Mouse (Mus musculus) liver, embryonic 12.5 days (tissue): ENCODE results near the gene Nudt4. TPM values are rescaled to one million over a fixed set of nuclear protein-coding genes. Genes with fewer than 3 reads are reported as not detected.

Source experiments
- ATAC-seq: fragments of 200-750 bp; cut with Nextera tagmentation; 2 replicates; pipeline ENCODE4 v1.8.0; 2017; ENCODE audit warnings: moderate number of reproducible peaks, mild to moderate bottlenecking, moderate library complexity
- H3K27ac ChIP-seq: fragments of 300-500 bp; sonication (generic); 2 replicates; pipeline ENCODE4 v1.5.1; 2016; ENCODE audit warnings: mild to moderate bottlenecking
- H3K27me3 ChIP-seq: fragments of 300-500 bp; sonication (generic); replicated peaks from 2 replicates; pipeline ENCODE4 v1.6.1; 2016; ENCODE audit warnings: mild to moderate bottlenecking, moderate library complexity
- H3K36me3 ChIP-seq: fragments of 300-500 bp; sonication (generic); 2 replicates; pipeline ENCODE4 v1.6.1; 2016; ENCODE audit warnings: mild to moderate bottlenecking, moderate library complexity
- H3K4me1 ChIP-seq: fragments of 300-500 bp; sonication (generic); 2 replicates; pipeline ENCODE4 v1.6.1; 2016
- H3K4me2 ChIP-seq: fragments of 300-500 bp; sonication (generic); 2 replicates; pipeline ENCODE4 v1.6.1; 2016; ENCODE audit warnings: mild to moderate bottlenecking, moderate library complexity
- H3K4me3 ChIP-seq: fragments of 300-500 bp; sonication (generic); 2 replicates; pipeline ENCODE4 v1.5.1; 2016; ENCODE audit warnings: mild to moderate bottlenecking, moderate library complexity
- H3K9ac ChIP-seq: fragments of 300-500 bp; sonication (generic); 2 replicates; pipeline ENCODE4 v1.6.1; 2016; ENCODE audit warnings: mild to moderate bottlenecking, moderate library complexity
- H3K9me3 ChIP-seq: fragments of 300-500 bp; sonication (generic); replicated peaks from 2 replicates; pipeline ENCODE4 v1.6.1; 2016; ENCODE audit warnings: mild to moderate bottlenecking, moderate library complexity
- WGBS: fragments of 180-500 bp; shearing (Covaris S2); methylation state at CpG from one replicate; pipeline ENCODE4 v1.1.7; 2016; ENCODE audit not compliant: insufficient replicate concordance; 5-methylcytosine and 5-hydroxymethylcytosine counted together
- polyA plus RNA-seq: library from polyadenylated mRNA; unstranded; fragments of >200 nt; fragmentation: Nextera tagmentation; extraction: Ambion mirVana; gene quantifications from 2 replicates; pipeline ENCODE4 v1.2.1, GENCODE M21; 2016

The Nudt4 gene
- polyA plus RNA-seq, 1 experiment from 2014 or later, result 130 TPM

DNA sequence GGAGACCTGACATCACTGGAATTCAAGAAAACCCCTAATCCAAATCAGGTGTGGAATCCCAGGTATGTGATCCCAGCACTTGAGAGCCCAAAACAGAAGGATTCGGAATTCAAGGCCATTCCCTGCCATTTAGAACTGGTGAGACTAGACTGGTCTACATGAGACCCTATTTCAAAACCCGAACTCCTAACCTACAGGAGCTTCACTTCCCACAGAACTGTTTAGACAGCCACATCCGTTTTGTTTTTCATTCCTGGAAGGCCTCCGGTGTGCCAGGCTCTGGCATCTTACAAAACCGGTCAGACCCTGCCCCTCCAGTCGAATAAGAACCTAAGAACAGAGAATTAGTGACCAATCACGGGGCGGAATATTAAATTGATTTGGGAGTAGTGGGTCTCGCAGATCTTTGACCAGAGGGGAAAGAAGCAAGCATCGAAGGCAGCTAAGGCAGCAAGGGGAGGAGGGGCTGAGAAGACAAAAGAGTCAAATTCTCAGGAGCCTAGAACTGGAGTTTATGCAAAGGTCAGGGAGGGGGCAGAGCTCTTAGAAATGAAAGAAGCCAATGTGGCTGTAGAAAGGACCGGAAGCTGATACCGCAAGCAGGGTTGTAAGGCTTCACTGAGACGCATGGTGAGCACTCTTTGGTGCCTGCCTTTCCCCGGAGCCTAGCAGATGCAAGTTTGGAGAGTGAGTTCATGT, 1.4 kb upstream of the Nudt4 start:
- H3K27me3 ChIP-seq, result no peaks in the 10 kb centered on the region
- no peak for ATAC-seq
- H3K4me1 ChIP-seq, result peaks cover 72% of the 10 kb centered on the region
- H3K9me3 ChIP-seq, result no peaks in the 10 kb centered on the region
- H3K27ac ChIP-seq, result peak overlapping the region; percentile 67
- H3K4me2 ChIP-seq, result peak overlapping the region; percentile 80
- WGBS, result 24% methylated on average over 14 of the region's 14 CpGs
- H3K9ac ChIP-seq, result peak overlapping the region; percentile 51
- H3K4me3 ChIP-seq, result peak overlapping the region; percentile 4
- peaks cover 19% of the 10 kb centered on the region for H3K36me3 ChIP-seq

DNA sequence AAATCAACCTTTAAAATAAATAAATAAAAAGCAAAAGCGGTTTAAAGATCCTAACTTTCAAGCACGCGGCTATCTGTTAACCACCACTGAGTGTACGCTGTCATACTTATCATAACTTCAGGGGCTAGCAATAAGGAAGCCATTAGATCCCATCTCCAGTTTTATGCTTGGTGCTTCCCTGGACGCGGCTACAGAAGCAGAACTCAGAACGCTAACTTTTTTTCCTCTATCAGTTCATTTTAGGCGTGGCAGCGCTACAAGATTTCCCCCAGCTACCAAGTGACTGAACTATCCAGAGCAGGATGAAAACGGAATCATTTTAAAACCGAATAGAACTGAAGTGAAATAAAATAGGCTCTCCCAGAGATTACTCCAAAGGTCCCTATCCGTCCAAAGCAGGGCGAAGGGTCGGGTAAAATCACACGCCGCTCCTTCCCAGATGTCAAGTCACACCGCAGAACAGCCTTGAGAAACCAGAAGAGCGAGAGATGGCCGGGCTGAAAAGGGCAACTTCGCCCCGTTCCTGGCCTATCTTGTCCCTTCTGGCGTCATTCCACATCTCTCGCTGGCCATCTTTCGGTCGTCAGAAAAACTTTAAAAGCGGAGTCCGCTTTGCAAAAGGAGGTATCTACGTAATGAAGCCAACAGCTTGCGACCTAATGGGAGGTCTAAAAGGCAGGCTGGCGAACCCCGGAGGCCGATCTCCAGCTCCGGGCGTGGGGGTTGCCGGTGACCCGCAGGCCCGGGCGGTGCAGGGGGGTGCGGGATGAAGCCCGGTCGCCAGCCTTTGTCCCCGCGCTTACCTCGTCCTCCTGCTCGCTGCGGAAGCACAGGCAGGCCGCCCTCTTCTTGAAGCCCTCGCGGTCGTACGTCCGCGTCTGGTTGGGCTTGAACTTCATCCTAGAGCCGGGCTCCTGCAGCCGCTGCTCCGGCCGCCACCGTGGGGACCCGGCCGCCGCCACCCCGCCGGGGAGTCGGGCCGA, 796 bp downstream of the Nudt4 start:
- Histone ChIP-seq H3K4me1 (peaks cover 80% of the 10 kb centered on the region), H3K4me2 (peak overlapping the region; percentile 80), H3K9ac (peak overlapping the region; percentile 97), H3K4me3 (peak overlapping the region; percentile 93), H3K27me3 (no peaks in the 10 kb centered on the region), H3K36me3 (peaks cover 40% of the 10 kb centered on the region), H3K9me3 (no peaks in the 10 kb centered on the region), H3K27ac (peak overlapping the region; percentile 90)
- under 1% methylated on average over 65 of the region's 65 CpGs for WGBS
- peak; percentile 38 for ATAC-seq

DNA sequence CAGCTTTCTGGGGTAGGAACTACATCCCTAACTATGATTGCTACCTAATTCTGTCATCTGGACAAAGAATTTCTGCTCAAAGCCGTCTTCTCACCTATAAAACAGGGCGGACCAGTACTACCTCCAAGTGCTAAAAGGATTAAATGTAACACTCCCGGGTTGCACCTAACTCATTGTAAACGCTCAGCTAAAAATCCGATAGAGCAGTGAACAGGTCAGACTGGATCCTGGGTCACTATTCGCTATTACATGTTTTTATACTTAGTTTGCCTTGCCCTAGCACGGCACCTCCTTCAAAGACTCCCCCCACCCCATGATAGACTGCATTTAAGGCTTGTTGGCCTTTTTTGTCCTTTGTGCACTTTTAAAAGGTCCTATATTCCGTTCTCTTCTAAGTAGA, 1.6 kb downstream of the Nudt4 start:
- H3K4me3 ChIP-seq, result peak overlapping the region; percentile 93
- WGBS, result 15% methylated on average over 8 of the region's 8 CpGs
- no peaks in the 10 kb centered on the region for H3K9me3 ChIP-seq
- H3K27me3 ChIP-seq, result no peaks in the 10 kb centered on the region
- peak overlapping the region; percentile 90 for H3K27ac ChIP-seq
- peak overlapping the region; percentile 97 for H3K9ac ChIP-seq
- H3K4me1 ChIP-seq, result peaks cover 80% of the 10 kb centered on the region
- H3K4me2 ChIP-seq, result peak overlapping the region; percentile 80
- peaks cover 48% of the 10 kb centered on the region for H3K36me3 ChIP-seq
- ATAC-seq, result no peak

DNA sequence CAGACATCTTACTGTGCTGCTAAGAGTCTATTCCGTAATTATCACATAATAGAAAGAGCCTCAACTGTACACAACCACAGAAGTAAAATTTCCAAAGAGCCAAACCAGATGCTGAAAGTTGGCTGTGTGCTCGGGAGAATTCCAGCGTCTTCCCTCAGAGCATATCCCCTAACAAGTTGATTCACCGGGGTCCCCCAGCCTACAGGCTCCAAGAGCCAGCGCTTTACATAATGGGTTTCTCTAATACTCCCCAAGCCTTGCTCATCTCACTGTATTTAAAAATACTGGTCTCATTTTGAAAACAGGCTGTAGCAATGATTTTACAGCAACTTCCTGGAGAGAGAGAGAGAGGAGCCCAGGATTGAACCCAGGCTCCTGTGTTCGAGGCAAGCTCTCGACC, 2.3 kb downstream of the Nudt4 start:
- Histone ChIP-seq H3K9ac (peak overlapping the region; percentile 97), H3K4me1 (peaks cover 78% of the 10 kb centered on the region), H3K4me3 (peak overlapping the region; percentile 93), H3K36me3 (peaks cover 56% of the 10 kb centered on the region), H3K4me2 (peak overlapping the region; percentile 80), H3K27ac (peak overlapping the region; percentile 90; the same call in 1 of the 2 replicates), H3K27me3 (no peaks in the 10 kb centered on the region), H3K9me3 (no peaks in the 10 kb centered on the region)
- 63% methylated on average over 7 of the region's 7 CpGs for WGBS
- ATAC-seq, result no peak

DNA sequence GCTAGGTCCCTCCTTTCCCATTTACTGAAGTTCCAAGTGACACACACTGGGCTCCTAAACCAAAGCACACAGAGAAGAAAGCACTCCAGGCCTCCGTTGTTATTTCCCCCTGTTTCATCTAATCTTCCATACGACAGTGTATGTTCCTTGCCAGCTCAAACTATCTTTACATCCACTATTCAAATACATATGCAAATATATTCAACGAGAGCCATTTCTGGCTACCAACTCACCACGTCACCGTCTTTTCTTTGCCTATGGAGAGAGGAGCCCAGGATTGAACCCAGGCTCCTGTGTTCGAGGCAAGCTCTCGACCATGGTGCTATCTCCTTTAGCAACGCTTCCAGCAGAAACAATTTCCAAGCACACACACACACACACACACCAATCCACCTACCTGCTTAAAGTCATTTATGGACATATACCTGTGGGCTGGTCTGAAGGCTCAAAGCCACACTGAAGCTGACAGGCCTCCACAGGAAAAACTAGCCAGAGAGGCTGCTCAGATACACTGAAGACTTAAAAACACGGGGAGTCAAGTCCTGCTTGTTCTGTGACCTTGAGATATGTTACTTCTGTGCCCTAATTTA, 3.5 kb downstream of the Nudt4 start:
- H3K27me3 ChIP-seq, result no peaks in the 10 kb centered on the region
- peak overlapping the region; percentile 51 for H3K27ac ChIP-seq
- 79% methylated on average over 9 of the region's 9 CpGs for WGBS
- no peak for ATAC-seq
- peak overlapping the region; percentile 53 for H3K9ac ChIP-seq
- peaks cover 75% of the 10 kb centered on the region for H3K4me1 ChIP-seq
- peak overlapping the region; percentile 93 for H3K4me3 ChIP-seq
- H3K4me2 ChIP-seq, result peak overlapping the region; percentile 80
- peaks cover 67% of the 10 kb centered on the region for H3K36me3 ChIP-seq
- no peaks in the 10 kb centered on the region for H3K9me3 ChIP-seq

DNA sequence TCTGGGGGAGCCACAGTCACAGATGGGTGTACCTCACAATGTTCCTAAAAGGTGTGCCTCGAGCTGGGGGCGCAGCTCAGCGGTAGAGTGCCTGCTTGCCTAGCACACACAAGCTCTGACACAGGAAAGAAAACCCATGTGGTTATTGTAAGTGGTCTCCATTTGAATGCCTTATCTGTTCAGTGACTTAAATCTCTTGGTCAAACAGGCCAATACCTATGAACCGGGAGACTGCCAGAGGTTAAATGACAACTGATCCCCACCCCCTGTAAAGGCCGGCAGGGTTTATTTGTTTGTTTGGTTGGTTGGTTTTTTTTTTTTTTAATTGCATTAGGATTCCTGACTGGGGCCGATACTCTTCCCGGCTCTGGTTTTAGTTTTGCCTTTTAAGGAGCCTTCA, 4.5 kb downstream of the Nudt4 start:
- no peaks in the 10 kb centered on the region for H3K27me3 ChIP-seq
- peaks cover 75% of the 10 kb centered on the region for H3K4me1 ChIP-seq
- H3K36me3 ChIP-seq, result peaks cover 78% of the 10 kb centered on the region
- no peak for ATAC-seq
- H3K27ac ChIP-seq, result no peak overlapping the region
- H3K4me3 ChIP-seq, result peak overlapping the region; percentile 93
- H3K9me3 ChIP-seq, result no peaks in the 10 kb centered on the region
- peak overlapping the region; percentile 53; the same call in 1 of the 2 replicates for H3K9ac ChIP-seq
- 71% methylated on average over 7 of the region's 7 CpGs for WGBS
- H3K4me2 ChIP-seq, result peak overlapping the region; percentile 80

DNA sequence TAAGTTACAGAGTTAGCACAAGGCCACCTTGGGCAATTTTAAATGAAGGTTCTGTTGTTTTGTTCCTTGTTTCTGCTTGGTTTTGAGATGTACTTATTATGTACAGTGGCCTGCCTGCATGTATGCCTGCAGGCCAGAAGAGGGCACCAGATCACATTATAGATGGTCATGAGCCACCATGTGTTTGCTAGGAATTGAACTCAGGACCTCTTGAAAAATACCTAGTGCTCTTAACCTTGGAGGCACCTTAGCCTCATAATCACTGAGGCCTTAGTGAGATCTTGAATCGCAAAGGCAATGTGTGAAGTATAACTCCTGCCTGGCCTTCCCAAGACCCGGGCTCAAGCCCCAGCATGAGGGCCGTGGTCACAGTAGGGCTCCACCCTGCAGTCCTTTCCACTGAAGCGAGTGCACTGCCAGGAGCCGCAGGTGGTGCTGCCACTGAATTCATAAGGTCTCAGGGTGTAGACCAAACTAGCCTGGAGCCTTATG, 6.6 kb downstream of the Nudt4 start:
- ATAC-seq, result peak; percentile 48; the same call in 1 of the 2 replicates
- Histone ChIP-seq H3K4me3 (no peak overlapping the region), H3K9me3 (no peaks in the 10 kb centered on the region), H3K36me3 (peaks cover 96% of the 10 kb centered on the region), H3K4me1 (peaks cover 89% of the 10 kb centered on the region), H3K4me2 (peak overlapping the region; percentile 24; the same call in 1 of the 2 replicates), H3K27ac (no peak overlapping the region), H3K9ac (no peak overlapping the region), H3K27me3 (no peaks in the 10 kb centered on the region)
- WGBS, result 80% methylated on average over 5 of the region's 5 CpGs

DNA sequence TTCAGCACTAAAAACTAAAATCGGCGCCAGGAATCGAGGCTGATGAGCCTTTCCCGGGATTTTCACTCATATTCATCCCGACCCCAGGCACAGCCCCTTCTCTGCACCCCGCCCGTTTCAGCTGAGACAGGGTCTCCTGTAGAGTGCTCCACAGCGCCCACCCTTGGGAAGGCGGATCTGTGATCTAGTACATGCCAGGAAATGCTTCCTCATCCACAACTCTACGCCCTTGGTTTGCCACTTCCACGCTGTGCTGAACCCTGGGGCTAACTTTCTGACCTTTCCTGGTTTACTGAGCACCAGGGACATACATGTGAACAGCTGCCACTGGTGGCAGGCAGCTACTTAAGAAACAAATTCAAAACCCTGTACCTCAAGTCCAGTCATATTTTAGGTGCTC, 8.1 kb downstream of the Nudt4 start:
- WGBS, result 84% methylated on average over 11 of the region's 11 CpGs
- peaks cover 75% of the 10 kb centered on the region for H3K4me1 ChIP-seq
- H3K9ac ChIP-seq, result no peak overlapping the region
- no peak overlapping the region for H3K27ac ChIP-seq
- no peaks in the 10 kb centered on the region for H3K9me3 ChIP-seq
- H3K36me3 ChIP-seq, result peaks cover 98% of the 10 kb centered on the region
- H3K27me3 ChIP-seq, result no peaks in the 10 kb centered on the region
- no peak for ATAC-seq
- no peak overlapping the region for H3K4me3 ChIP-seq
- peak overlapping the region; percentile 15; the same call in 1 of the 2 replicates for H3K4me2 ChIP-seq

DNA sequence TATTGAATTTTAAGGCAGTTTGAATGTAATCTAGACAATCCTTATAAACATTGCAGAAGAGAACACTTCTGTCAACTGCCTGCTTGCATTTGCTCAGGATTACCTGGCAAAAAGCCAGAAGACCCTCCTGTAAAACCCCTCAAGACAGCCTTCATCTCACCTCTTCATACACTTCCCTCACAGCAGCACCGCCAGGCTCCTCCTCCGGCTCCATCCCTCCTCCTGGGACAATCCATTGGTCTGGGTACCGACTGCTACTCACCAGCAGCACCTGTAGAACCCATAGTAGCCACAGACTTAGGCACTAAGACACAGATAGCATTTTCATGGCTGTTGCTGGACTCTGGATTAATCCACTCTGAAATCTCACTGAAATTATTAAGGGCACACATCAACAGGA, 11.6 kb downstream of the Nudt4 start:
- no peaks in the 10 kb centered on the region for H3K27me3 ChIP-seq
- H3K4me1 ChIP-seq, result peaks cover 41% of the 10 kb centered on the region
- no peak overlapping the region for H3K4me3 ChIP-seq
- 70% methylated on average over 3 of the region's 3 CpGs for WGBS
- H3K9ac ChIP-seq, result no peak overlapping the region
- no peaks in the 10 kb centered on the region for H3K9me3 ChIP-seq
- H3K27ac ChIP-seq, result no peak overlapping the region
- H3K36me3 ChIP-seq, result peaks cover 97% of the 10 kb centered on the region
- no peak for ATAC-seq
- H3K4me2 ChIP-seq, result no peak overlapping the region

DNA sequence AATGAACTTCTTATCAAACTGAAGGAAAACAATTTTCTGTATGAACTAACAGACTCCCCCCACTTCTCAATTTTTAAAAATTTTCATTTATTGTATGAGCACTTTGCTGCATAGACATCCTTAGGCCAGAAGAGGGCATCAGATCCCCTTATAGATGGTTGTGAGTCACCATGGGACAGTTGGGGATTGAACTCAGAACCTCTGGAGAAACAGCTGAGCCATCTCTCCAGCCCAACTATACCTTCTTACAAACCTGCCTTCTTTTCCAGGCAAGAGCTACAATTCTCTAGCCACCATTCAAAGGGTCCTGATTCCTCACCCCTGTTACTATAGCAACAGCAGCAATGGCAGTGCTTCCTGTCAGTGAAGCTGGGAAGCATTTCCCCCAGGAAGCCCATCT, 12.2 kb downstream of the Nudt4 start:
- H3K9me3 ChIP-seq, result no peaks in the 10 kb centered on the region
- no peaks in the 10 kb centered on the region for H3K27me3 ChIP-seq
- no peak overlapping the region for H3K4me3 ChIP-seq
- peaks cover 97% of the 10 kb centered on the region for H3K36me3 ChIP-seq
- H3K4me2 ChIP-seq, result no peak overlapping the region
- H3K4me1 ChIP-seq, result peaks cover 37% of the 10 kb centered on the region
- no peak overlapping the region for H3K9ac ChIP-seq
- ATAC-seq, result no peak
- H3K27ac ChIP-seq, result no peak overlapping the region

DNA sequence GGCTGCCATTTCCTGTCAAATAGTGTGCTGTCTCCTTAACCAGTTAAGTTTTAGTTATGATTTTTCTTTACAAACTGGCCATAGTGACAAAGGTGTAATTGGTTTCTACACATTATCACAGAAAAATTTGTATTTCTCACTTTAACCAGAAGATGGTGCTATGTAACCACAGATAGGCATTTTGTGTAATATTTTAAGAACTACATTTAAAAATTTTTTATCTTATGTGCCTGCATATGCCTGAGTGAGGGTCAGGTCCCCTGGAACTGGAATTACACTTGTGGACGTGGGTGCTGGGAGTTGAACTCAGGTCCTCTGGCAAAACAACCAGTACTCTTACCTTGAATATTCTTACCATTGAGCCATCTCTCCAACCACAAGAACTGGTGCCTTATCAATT, 13.4 kb downstream of the Nudt4 start:
- Histone ChIP-seq H3K9me3 (no peaks in the 10 kb centered on the region), H3K36me3 (peaks cover 97% of the 10 kb centered on the region), H3K4me3 (no peak overlapping the region), H3K27me3 (no peaks in the 10 kb centered on the region), H3K4me1 (peaks cover 28% of the 10 kb centered on the region), H3K27ac (no peak overlapping the region), H3K4me2 (no peak overlapping the region), H3K9ac (no peak overlapping the region)
- 47% methylated on average over 1 of the region's 1 CpGs for WGBS
- ATAC-seq, result no peak
